Mouse (Mus musculus) heart, adult 2 months (tissue): Measurements from ENCODE around the gene Cenpk. TPM values are rescaled to one million over a fixed set of nuclear protein-coding genes. Genes with fewer than 3 reads are reported as not detected.

Source experiments
- DNase-seq, 2 experiments: peaks; one replicate each; pipeline ENCODE4 v3.0.0; 2021
- H3K27ac ChIP-seq: fragments of 200-600 bp; 2 replicates; pipeline ENCODE4 v1.8.1; 2022
- H3K27me3 ChIP-seq: fragments of 200-500 bp; 2 replicates; pipeline ENCODE4 v1.6.1; 2012; ENCODE audit warnings: mild to moderate bottlenecking, low read length, inconsistent platforms, mixed read lengths; ENCODE audit not compliant: control insufficient read depth, insufficient read depth
- H3K36me3 ChIP-seq: fragments of 200-500 bp; 2 replicates; pipeline ENCODE4 v1.6.1; 2012; ENCODE audit warnings: low read length, inconsistent platforms; ENCODE audit not compliant: control insufficient read depth, insufficient read depth
- H3K4me1 ChIP-seq: fragments of 200-500 bp; 2 replicates; pipeline ENCODE4 v1.6.1; 2011; ENCODE audit warnings: low read length; ENCODE audit not compliant: control insufficient read depth, insufficient read depth
- H3K4me3 ChIP-seq: fragments of 200-600 bp; 2 replicates; pipeline ENCODE4 v1.8.1; 2022
- H3K79me2 ChIP-seq: fragments of 200-500 bp; replicated peaks from 2 replicates; pipeline ENCODE4 v1.6.1; 2012; ENCODE audit warnings: mild to moderate bottlenecking, inconsistent platforms, low read length, moderate library complexity, mixed read lengths; ENCODE audit not compliant: control insufficient read depth, insufficient read depth
- H3K9ac ChIP-seq: fragments of 200-500 bp; 2 replicates; pipeline ENCODE4 v1.6.1; 2012; ENCODE audit warnings: low read depth, mild to moderate bottlenecking, control low read depth, inconsistent platforms, low read length, mixed read lengths
- CTCF ChIP-seq: fragments of 200-600 bp; IDR thresholded peaks from 2 replicates; pipeline ENCODE4 v1.8.1; 2022; ENCODE audit warnings: antibody characterized with exemption, mild to moderate bottlenecking, moderate library complexity
- EP300 ChIP-seq: fragments of 200-500 bp; IDR thresholded peaks from 2 replicates; pipeline ENCODE4 v1.6.1; 2011; ENCODE audit warnings: low read depth, low read length, control low read depth; ENCODE audit not compliant: insufficient read depth
- POLR2A ChIP-seq: fragments of 200-500 bp; IDR thresholded peaks from 2 replicates; pipeline ENCODE4 v1.6.1; 2011; ENCODE audit warnings: mild to moderate bottlenecking, low read depth, low read length, control low read depth; ENCODE audit not compliant: insufficient read depth
- WGBS: fragments of 180-500 bp; shearing (Covaris S2); methylation state at CpG from one replicate; pipeline ENCODE4 v1.1.7; 2018; 5-methylcytosine and 5-hydroxymethylcytosine counted together
- intact Hi-C: fragments of 180-260 bp; cut with DNase I; formaldehyde crosslinking; loops from one replicate; pipeline ENCODE4 v1.15.1; 2025
- polyA plus RNA-seq: library from polyadenylated mRNA; depleted of rRNA; stranded (reverse); fragments of >200 nt; gene quantifications from 2 replicates; pipeline ENCODE4 v1.2.3, GENCODE M21; 2012; rRNA removed
- total RNA-seq, 2 experiments: library from RNA; stranded (reverse); gene quantifications; 2 replicates each; pipeline ENCODE4 v1.2.3; 2021

The Cenpk gene
- total and polyA plus RNA-seq, 3 experiments, result 0.29 to 0.32 TPM; not detected in 1

- H3K9ac ChIP-seq, result no peak overlapping the region
- H3K27me3 ChIP-seq, result no peaks in the 10 kb centered on the region
- intact Hi-C loops, result loop anchor here (10.0 kb wide), 1 partner anchor 759 kb away; the partner anchor contains the start of gene Rgs7bp
- no peak for DNase-seq
- no peaks in the 10 kb centered on the region; the same call in 1 of the 2 replicates for H3K4me1 ChIP-seq
- 70% methylated on average over 1 of the region's 1 CpGs for WGBS
- no peak overlapping the region for H3K27ac ChIP-seq
- no peaks in the 10 kb centered on the region for H3K36me3 ChIP-seq
- no peak overlapping the region for H3K4me3 ChIP-seq
- no peak for TF ChIP-seq CTCF
- no peak for TF ChIP-seq EP300
- TF ChIP-seq POLR2A, result no peak
- H3K79me2 ChIP-seq, result 0 out of 2 replicates have a peak, but pooled peaks cover 1% of the 10 kb centered on the region
These were observed 67.1 kb downstream of the Cenpk start for GRCm38 (mm10) chr13:104295472-104295871.

Other genes with a start within 250 kb of the Cenpk start
- gene Nln, start 119.0 kb upstream of the Cenpk start, total RNA-seq, result 10 to 100 TPM in 1 of 2 experiments, 1 to 10 TPM in 1; 8.8 to 11.0 TPM
- 4.5 and 5.3 TPM in 2 replicates for gene Nln, start 119.0 kb upstream of the Cenpk start, polyA plus RNA-seq
- gene Sgtb, start 118.9 kb upstream of the Cenpk start, total RNA-seq, result under 1 TPM; 0.57 to 0.99 TPM
- 0.39 and 0.70 TPM in 2 replicates for gene Sgtb, start 118.9 kb upstream of the Cenpk start, polyA plus RNA-seq
- 10 to 100 TPM; 34.3 to 38.1 TPM for gene Trappc13, start 50.1 kb upstream of the Cenpk start, total RNA-seq
- 7.9 and 15.2 TPM in 2 replicates for gene Trappc13, start 50.1 kb upstream of the Cenpk start, polyA plus RNA-seq
- 10 to 100 TPM; 20.4 to 22.3 TPM for gene Trim23, start 49.8 kb upstream of the Cenpk start, total RNA-seq
- gene Trim23, start 49.8 kb upstream of the Cenpk start, polyA plus RNA-seq, result 3.9 and 8.1 TPM in 2 replicates
- gene Ppwd1, start 232 bp downstream of the Cenpk start, total RNA-seq, result 1 to 10 TPM; 6.3 to 6.8 TPM
- gene Ppwd1, start 232 bp downstream of the Cenpk start, polyA plus RNA-seq, result 1.3 and 3.7 TPM in 2 replicates
- gene Adamts6, start 59.2 kb downstream of the Cenpk start, total RNA-seq, result 1 to 10 TPM; 3.3 to 3.6 TPM
- gene Adamts6, start 59.2 kb downstream of the Cenpk start, polyA plus RNA-seq, result 1.2 and 2.5 TPM in 2 replicates